Mouse (Mus musculus) lung, adult 2 months (tissue): ENCODE results near the gene Erp27.

Source experiments
- CTCF ChIP-seq: fragments of 200-500 bp; IDR thresholded peaks from 2 replicates; pipeline ENCODE4 v1.5.1; 2011; ENCODE audit warnings: mild to moderate bottlenecking, low read length, control low read depth; ENCODE audit not compliant: insufficient read depth
- POLR2A ChIP-seq: fragments of 200-500 bp; IDR thresholded peaks from 2 replicates; pipeline ENCODE4 v1.6.1; 2011; ENCODE audit warnings: low read depth, mild to moderate bottlenecking, control low read depth, low read length, borderline replicate concordance; ENCODE audit errors: extremely low read depth

DNA sequence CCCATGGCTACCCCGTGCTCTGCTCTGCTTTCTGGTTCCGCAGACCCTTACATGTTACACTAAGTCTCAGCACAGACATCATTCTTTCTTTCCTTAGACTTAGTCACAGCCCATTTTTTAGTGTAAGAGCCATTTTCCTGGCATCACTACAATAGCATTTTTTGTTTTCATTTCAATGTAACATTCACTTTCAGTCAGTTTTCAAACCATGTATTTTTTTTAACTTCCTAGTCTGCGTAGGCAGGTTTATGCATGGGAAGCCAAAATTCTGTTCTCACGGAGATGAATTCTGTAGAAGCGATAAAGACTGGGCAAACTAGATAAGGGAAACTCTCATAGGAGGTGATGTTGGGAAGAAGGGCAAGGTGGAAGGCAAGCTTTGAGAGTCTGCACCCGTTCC, 32.4 kb downstream of the Erp27 start:
- TF ChIP-seq CTCF (no peak), POLR2A (no peak)
